9 mouse cellular contexts compared by ENCODE assay signal in genomic region chr17:43990957-43991383, GRCm38 (mm10).
DNase-seq lines count a peak whose midpoint lies in the region; ATAC-seq lines count a peak whose summit lies in the region.
"Had no signal": no experiment of that assay in that cellular context is flagged by ENCODE, and none has a peak within 500 bp of the region (broad histone marks: within the 10 kb centered on the region; RNA-seq: fewer than 3 reads in every experiment).

No protein-coding gene starts in this region.

- WGBS in forebrain, embryonic 13.5 days: 59% methylated on average over 10 of the region's 10 CpGs
- WGBS in forebrain, embryonic 10.5 days: 67% methylated on average over 10 of the region's 10 CpGs
- 37% methylated on average over 10 of the region's 10 CpGs for WGBS in heart, embryonic 12.5 days

- H3K9me3 ChIP-seq in forebrain, embryonic 13.5 days (replicated peaks): no peaks in the 10 kb centered on the region
- H3K9me3 ChIP-seq in forebrain, embryonic 10.5 days: no peaks in the 10 kb centered on the region
- H3K9me3 ChIP-seq in heart, embryonic 12.5 days (replicated peaks): peaks cover 7% of the 10 kb centered on the region; the same call in 1 of the 2 replicates

- H3K27me3 ChIP-seq in forebrain, embryonic 13.5 days: no peaks in the 10 kb centered on the region
- no peaks in the 10 kb centered on the region for H3K27me3 ChIP-seq in forebrain, embryonic 10.5 days (ENCODE audit: poor library complexity, severe bottlenecking)
- H3K27me3 ChIP-seq in heart, embryonic 12.5 days (replicated peaks): no peaks in the 10 kb centered on the region

- no peaks in the 10 kb centered on the region; the same call in 1 of the 2 replicates for H3K4me1 ChIP-seq in forebrain, embryonic 13.5 days
- H3K4me1 ChIP-seq in forebrain, embryonic 10.5 days: 0 out of 2 replicates have a peak, but pooled peaks cover 3% of the 10 kb centered on the region
- peaks cover 35% of the 10 kb centered on the region for H3K4me1 ChIP-seq in heart, embryonic 12.5 days (replicated peaks)

- peak overlapping the region; percentile 63 for H3K27ac ChIP-seq in forebrain, embryonic 13.5 days
- H3K27ac ChIP-seq in forebrain, embryonic 10.5 days: no peak overlapping the region
- H3K27ac ChIP-seq in heart, embryonic 12.5 days (ENCODE audit: poor library complexity, severe bottlenecking): peak overlapping the region; percentile 58

- H3K36me3 ChIP-seq in forebrain, embryonic 13.5 days (ENCODE audit: poor library complexity, severe bottlenecking): no peaks in the 10 kb centered on the region
- H3K36me3 ChIP-seq in forebrain, embryonic 10.5 days (replicated peaks): no peaks in the 10 kb centered on the region
- H3K36me3 ChIP-seq in heart, embryonic 12.5 days: no peaks in the 10 kb centered on the region

- ATAC-seq in forebrain, embryonic 13.5 days: peak; percentile 72
- ATAC-seq in heart, embryonic 12.5 days (ENCODE audit: insufficient number of reproducible peaks, low FRiP score): no peak

- DNase-seq in forebrain, embryonic 10.5 days (ENCODE audit: extremely low spot score, low spot score): no peak
- peak; percentile 80 for DNase-seq in brain, adult 2 months (ENCODE audit: low read depth, low spot score)
- peak; percentile 68 for DNase-seq in mesoderm, embryonic 11.5 days (ENCODE audit: low read depth, low spot score)
- DNase-seq in lung, postnatal 36 days: no peak
- no peak for DNase-seq in cerebellum, adult 11 months
- DNase-seq in gastrocnemius, postnatal 36 days: no peak
- DNase-seq: thymus, postnatal 14 days had no signal

- no peak overlapping the region for H3K4me3 ChIP-seq in forebrain, embryonic 13.5 days
- H3K4me3 ChIP-seq in forebrain, embryonic 10.5 days: no peak overlapping the region
- no peak overlapping the region for H3K4me3 ChIP-seq in heart, embryonic 12.5 days

- H3K9ac ChIP-seq in forebrain, embryonic 13.5 days: no peak overlapping the region
- H3K9ac ChIP-seq in heart, embryonic 12.5 days: no peak overlapping the region

- no peak overlapping the region for H3K4me2 ChIP-seq in forebrain, embryonic 13.5 days
- 0 out of 2 replicates have a peak overlapping the region, but pooled peaks have one; percentile 14 for H3K4me2 ChIP-seq in heart, embryonic 12.5 days

- intact Hi-C loops in gastrocnemius, postnatal 36 days (cut with DNase I): no loop called here

Comparison
In these comparisons a context has a peak if more than half of its experiments do, and no peak if none do; other contexts are left out.
1. DNase-seq: peak in brain, adult 2 months (single experiment) and mesoderm, embryonic 11.5 days (single experiment); none in forebrain, embryonic 10.5 days (single experiment), lung, postnatal 36 days (single experiment), cerebellum, adult 11 months (single experiment) and gastrocnemius, postnatal 36 days (0 of 2).